Mouse (Mus musculus) spleen, adult 18-20 months (tissue): Measurements from ENCODE around the gene Mcm8.

Experiments
- DNase-seq, 2 experiments: peaks; one replicate each; pipeline ENCODE4 v3.0.0; 2022; ENCODE audit warnings: mixed read lengths in 2 of 2

Mcm8 gene

GRCm38 (mm10) chr2:132815608-132816314, at the start of gene Mcm8, which contains the start of gene Trmt6:
Gene Mcm8, plus strand, starts transcription at chr2:132816141.
Gene Trmt6, minus strand, starts transcription at chr2:132816055.
- DNase-seq: peak; percentile 81 to 84

- DNase-seq: no peak
These were observed 45.1 kb upstream of the Mcm8 start for GRCm38 (mm10) chr2:132770822-132771221.

GRCm38 (mm10) chr2:132780978-132781377, 35.0 kb upstream of the Mcm8 start, which contains the start of gene Chgb:
Gene Chgb, plus strand, starts transcription at chr2:132781278.
- DNase-seq: no peak

- DNase-seq: peak; percentile 10 to 47
These were observed 34.4 kb upstream of the Mcm8 start for GRCm38 (mm10) chr2:132781439-132782068.

- no peak for DNase-seq
These were observed 31.9 kb upstream of the Mcm8 start for GRCm38 (mm10) chr2:132784039-132784438.

GRCm38 (mm10) chr2:132793441-132794203, 22.3 kb upstream of the Mcm8 start:
- DNase-seq: no peak

GRCm38 (mm10) chr2:132794204-132794586, 21.7 kb upstream of the Mcm8 start:
- no peak for DNase-seq

- DNase-seq: no peak
These were observed 13.0 kb upstream of the Mcm8 start for GRCm38 (mm10) chr2:132802976-132803375.

- no peak for DNase-seq
These were observed 25.1 kb downstream of the Mcm8 start for GRCm38 (mm10) chr2:132841071-132841470.

GRCm38 (mm10) chr2:132846407-132847358, 30.7 kb downstream of the Mcm8 start, which contains the start of gene Crls1:
Gene Crls1, plus strand, starts transcription at chr2:132846666.
- DNase-seq: peak; percentile 96 to 99

GRCm38 (mm10) chr2:132847581-132847980, 31.6 kb downstream of the Mcm8 start:
- no peak for DNase-seq

- DNase-seq: no peak
These were observed 32.4 kb downstream of the Mcm8 start for GRCm38 (mm10) chr2:132848361-132848760.

GRCm38 (mm10) chr2:132849141-132849540, 33.2 kb downstream of the Mcm8 start:
- DNase-seq: no peak

GRCm38 (mm10) chr2:132853051-132853450, 37.1 kb downstream of the Mcm8 start:
- no peak for DNase-seq

GRCm38 (mm10) chr2:132856333-132856732, 40.4 kb downstream of the Mcm8 start:
- DNase-seq: no peak

- no peak for DNase-seq
These were observed 44.5 kb downstream of the Mcm8 start for GRCm38 (mm10) chr2:132860435-132860834.

GRCm38 (mm10) chr2:132861456-132861855, 45.5 kb downstream of the Mcm8 start:
- no peak for DNase-seq

- no peak for DNase-seq
These were observed 47.4 kb downstream of the Mcm8 start for GRCm38 (mm10) chr2:132863325-132863724.

GRCm38 (mm10) chr2:132867521-132867920, 51.6 kb downstream of the Mcm8 start:
- no peak for DNase-seq

- no peak for DNase-seq
These were observed 53.7 kb downstream of the Mcm8 start for GRCm38 (mm10) chr2:132869682-132870081.

- DNase-seq: no peak
These were observed 54.3 kb downstream of the Mcm8 start for GRCm38 (mm10) chr2:132870286-132870685.

- DNase-seq: no peak
These were observed 55.7 kb downstream of the Mcm8 start for GRCm38 (mm10) chr2:132871663-132872062.
